Mouse (Mus musculus) hindbrain, embryonic 13.5 days (tissue): ENCODE results near the gene Fam43b. TPM values are rescaled to one million over a fixed set of nuclear protein-coding genes. Genes with fewer than 3 reads are reported as not detected.

ENCODE experiments used
- polyA plus RNA-seq: library from polyadenylated mRNA; unstranded; fragments of >200 nt; fragmentation: Nextera tagmentation; extraction: Ambion mirVana; gene quantifications from 2 replicates; pipeline ENCODE4 v1.2.1, GENCODE M21; 2015

The Fam43b gene
- polyA plus RNA-seq, 1 experiment from 2014 or later: 3.0 TPM

Other genes starting within 250 kb of the Fam43b start
- gene Hp1bp3, start 180.2 kb downstream of the Fam43b start, polyA plus RNA-seq: 220 and 233 TPM in 2 replicates
- gene Sh2d5, start 146.1 kb downstream of the Fam43b start, polyA plus RNA-seq: 11.1 and 12.3 TPM in 2 replicates
- gene Kif17, start 146.1 kb downstream of the Fam43b start, polyA plus RNA-seq: 2.5 and 2.6 TPM in 2 replicates
- 208 and 213 TPM in 2 replicates for gene Ddost, start 91.8 kb downstream of the Fam43b start, polyA plus RNA-seq
- 91.0 and 93.8 TPM in 2 replicates for gene Pink1, start 70.2 kb downstream of the Fam43b start, polyA plus RNA-seq
- 4.0 and 4.1 TPM in 2 replicates for gene Cda, start 28.5 kb downstream of the Fam43b start, polyA plus RNA-seq
- gene Mul1, start 38.1 kb upstream of the Fam43b start, polyA plus RNA-seq: 20.9 and 21.4 TPM in 2 replicates
- gene Camk2n1, start 57.8 kb upstream of the Fam43b start, polyA plus RNA-seq: 14.3 and 14.8 TPM in 2 replicates
- 1.3 TPM in 2 replicates for gene Vwa5b1, start 239.4 kb upstream of the Fam43b start, polyA plus RNA-seq